Mouse (Mus musculus): Measurements from ENCODE around the gene Etnk1.

DNA sequence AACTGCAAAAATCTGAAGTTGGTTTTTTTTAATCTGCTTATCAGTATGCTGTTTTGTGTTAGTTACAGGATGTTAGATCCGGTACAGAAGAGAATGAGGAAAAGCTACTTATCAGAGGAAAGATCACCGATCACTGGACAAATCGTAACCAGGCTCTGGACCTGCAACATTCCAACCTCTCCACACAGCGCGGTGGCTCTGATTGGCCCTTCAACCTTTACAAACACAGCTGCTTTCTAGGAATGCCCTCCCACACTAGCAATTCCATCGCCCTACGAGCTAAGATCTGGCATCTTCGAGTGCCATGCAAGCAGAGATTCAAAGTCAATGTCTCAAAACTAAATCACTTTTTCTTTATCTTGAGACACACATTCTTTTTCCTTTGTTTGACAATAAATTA lies 9.6 kb upstream of the Etnk1 start:
- no peak for TF ChIP-seq CTCF (conservative IDR thresholded peaks at IDR 0.05 in 1 of 2, IDR thresholded peaks at IDR 0.05 in 1 of 2; ENCODE audit: low read depth in 2 of 2, low read length in 2 of 2)
- TF ChIP-seq EP300 (IDR thresholded peaks at IDR 0.05; ENCODE audit: low read length), result no peak
- no peak for TF ChIP-seq NELFE (IDR thresholded peaks at IDR 0.05; ENCODE audit: low read depth, low read length)
- no peak for TF ChIP-seq HCFC1 (IDR thresholded peaks at IDR 0.05; ENCODE audit: low read depth, low read length)
- no peak for TF ChIP-seq POLR2A (IDR thresholded peaks at IDR 0.05; ENCODE audit: low read depth, low read length)
- TF ChIP-seq JUND (conservative IDR thresholded peaks at IDR 0.05; ENCODE audit: low read depth, low read length), result no peak
- TF ChIP-seq MXI1 (IDR thresholded peaks at IDR 0.05; ENCODE audit: low read depth, low read length), result no peak
- no peak for TF ChIP-seq MAFK (IDR thresholded peaks at IDR 0.05; ENCODE audit: insufficient replicate concordance, low read length)
- no peak for TF ChIP-seq TCF12 (IDR thresholded peaks at IDR 0.05; ENCODE audit: low read depth, low read length)
- no peak for TF ChIP-seq CHD1 (IDR thresholded peaks at IDR 0.05; ENCODE audit: low read depth, low read length)

Measured in CH12.LX (cell line).